Mouse (Mus musculus): ENCODE results near the gene Vamp3.

- TF ChIP-seq POLR2A (IDR thresholded peaks at IDR 0.05; ENCODE audit: borderline replicate concordance, extremely low read depth, insufficient read depth, insufficient read length, poor library complexity, severe bottlenecking) = no peak
- no peak for TF ChIP-seq CTCF (IDR thresholded peaks at IDR 0.05; ENCODE audit: borderline replicate concordance, extremely low read depth, insufficient read depth, insufficient read length)
Measured at GRCm38 (mm10) chr4:151046524-151046923, 11.2 kb downstream of the Vamp3 start.

All from brain, embryonic 14.5 days (tissue).